Mouse (Mus musculus): ENCODE measurements around the gene Cntn5. TPM values are rescaled to one million over a fixed set of nuclear protein-coding genes. Genes with fewer than 3 reads are reported as not detected.

Cntn5 gene
- polyA plus RNA-seq, 1 experiment from 2014 or later, result 0.65 TPM

DNA sequence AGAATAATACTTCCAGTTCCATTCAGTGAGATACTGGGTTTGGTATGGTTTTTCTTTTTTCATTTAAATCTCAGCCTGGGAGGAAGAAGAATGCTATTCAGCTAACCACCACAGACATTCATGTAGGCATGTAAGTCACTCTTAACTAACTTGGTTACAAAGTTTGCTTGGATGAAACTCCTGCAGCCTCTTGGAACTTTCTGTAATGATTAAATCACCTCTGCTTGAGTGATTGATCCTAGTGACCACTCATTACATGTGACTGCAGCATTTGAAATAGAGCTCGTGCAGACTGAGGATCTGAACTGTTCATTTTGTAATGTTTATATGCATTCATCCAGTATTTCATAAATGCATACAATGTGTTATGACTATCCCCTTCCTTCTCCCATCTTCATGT is 1258.3 kb downstream of the Cntn5 start:
- no peak overlapping the region for H3K4me2 ChIP-seq (replicated peaks; ENCODE audit: low read depth, low read length)
- no peaks in the 10 kb centered on the region for H3K9me3 ChIP-seq (ENCODE audit: control insufficient read depth, low read length)
- 77% methylated on average over 1 of the region's 1 CpGs for WGBS
- no peak overlapping the region for H3K4me3 ChIP-seq (ENCODE audit: low read length)
- H3K27me3 ChIP-seq (ENCODE audit: control insufficient read depth, insufficient read depth, low read length), result no peaks in the 10 kb centered on the region
- no peak overlapping the region for H3K27ac ChIP-seq (ENCODE audit: low read depth, low read length)
- ATAC-seq (ENCODE audit: low FRiP score, low TSS enrichment), result no peak
- no peaks in the 10 kb centered on the region for H3K4me1 ChIP-seq (ENCODE audit: control insufficient read depth, insufficient read depth, low read length)
- H3K9ac ChIP-seq (ENCODE audit: low read depth, low read length), result no peak overlapping the region
- H3K36me3 ChIP-seq (ENCODE audit: control insufficient read depth, insufficient read depth, low read length), result no peaks in the 10 kb centered on the region

Small RNA genes within 50 kb of the gene (microRNA-seq; reads per million reads assigned to microRNA genes)
- gene Gm24496, result not detected
- not detected for gene Gm25086
- gene Gm26195, result not detected
- not detected for gene Mir6237

All from kidney, embryonic 14.5 days (tissue).